Mouse (Mus musculus): ENCODE measurements around the gene Npsr1. TPM values are rescaled to one million over a fixed set of nuclear protein-coding genes. Genes with fewer than 3 reads are reported as not detected.

Npsr1 gene
- polyA plus RNA-seq, 1 experiment from 2014 or later: not detected

- DNase-seq: no peak
- ATAC-seq (ENCODE audit: insufficient read depth): no peak
- no peak for TF ChIP-seq CTCF (IDR thresholded peaks at IDR 0.05; ENCODE audit: low read depth)
Observed at GRCm38 (mm10) chr9:24283536-24283935, 185.7 kb downstream of the Npsr1 start.

GRCm38 (mm10) chr9:24284239-24285084, 186.7 kb downstream of the Npsr1 start:
- H3K27ac ChIP-seq (ENCODE audit: low read depth): no peak overlapping the region
- H3K36me3 ChIP-seq (ENCODE audit: insufficient read depth): no peaks in the 10 kb centered on the region
- 73% methylated on average over 5 of the region's 5 CpGs for WGBS
- H3K4me3 ChIP-seq (ENCODE audit: low read depth, low read length): no peak overlapping the region
- H3K4me1 ChIP-seq (ENCODE audit: insufficient read depth): no peaks in the 10 kb centered on the region
- no peak for DNase-seq
- TF ChIP-seq CTCF (IDR thresholded peaks at IDR 0.05; ENCODE audit: low read depth): no peak
- ATAC-seq (ENCODE audit: insufficient read depth): no peak
- H3K9me3 ChIP-seq (ENCODE audit: low read depth, low read length): no peaks in the 10 kb centered on the region
- no peaks in the 10 kb centered on the region for H3K27me3 ChIP-seq (ENCODE audit: insufficient read depth, low read length)
- H3K9ac ChIP-seq: no peak overlapping the region
- H3K4me2 ChIP-seq: no peak overlapping the region

More at GRCm38 (mm10) chr9:24283536-24283935, 185.7 kb downstream of the Npsr1 start:
- no peak overlapping the region for H3K4me3 ChIP-seq (ENCODE audit: low read depth, low read length)
- no peaks in the 10 kb centered on the region for H3K27me3 ChIP-seq (ENCODE audit: insufficient read depth, low read length)
- H3K9ac ChIP-seq: no peak overlapping the region
- H3K36me3 ChIP-seq (ENCODE audit: insufficient read depth): no peaks in the 10 kb centered on the region
- no peaks in the 10 kb centered on the region for H3K4me1 ChIP-seq (ENCODE audit: insufficient read depth)
- H3K27ac ChIP-seq (ENCODE audit: low read depth): no peak overlapping the region
- H3K4me2 ChIP-seq: no peak overlapping the region
- no peaks in the 10 kb centered on the region for H3K9me3 ChIP-seq (ENCODE audit: low read depth, low read length)

GRCm38 (mm10) chr9:24285419-24285818, 187.6 kb downstream of the Npsr1 start:
- no peaks in the 10 kb centered on the region for H3K9me3 ChIP-seq (ENCODE audit: low read depth, low read length)
- no peak for TF ChIP-seq CTCF (IDR thresholded peaks at IDR 0.05; ENCODE audit: low read depth)
- no peak overlapping the region for H3K27ac ChIP-seq (ENCODE audit: low read depth)
- DNase-seq (no peak), ATAC-seq (ENCODE audit: insufficient read depth) (no peak)
- H3K36me3 ChIP-seq (ENCODE audit: insufficient read depth): no peaks in the 10 kb centered on the region
- H3K4me1 ChIP-seq (ENCODE audit: insufficient read depth): no peaks in the 10 kb centered on the region
- H3K4me2 ChIP-seq: no peak overlapping the region
- H3K4me3 ChIP-seq (ENCODE audit: low read depth, low read length): no peak overlapping the region
- H3K27me3 ChIP-seq (ENCODE audit: insufficient read depth, low read length): no peaks in the 10 kb centered on the region
- 92% methylated on average over 5 of the region's 5 CpGs for WGBS
- H3K9ac ChIP-seq: no peak overlapping the region

GRCm38 (mm10) chr9:24291385-24291784, 193.6 kb downstream of the Npsr1 start:
- H3K36me3 ChIP-seq (ENCODE audit: insufficient read depth): no peaks in the 10 kb centered on the region
- H3K4me3 ChIP-seq (ENCODE audit: low read depth, low read length): no peak overlapping the region
- H3K9ac ChIP-seq: no peak overlapping the region
- H3K27me3 ChIP-seq (ENCODE audit: insufficient read depth, low read length): no peaks in the 10 kb centered on the region
- no peaks in the 10 kb centered on the region for H3K9me3 ChIP-seq (ENCODE audit: low read depth, low read length)
- WGBS: 24% methylated on average over 6 of the region's 6 CpGs
- DNase-seq (peak; percentile 76), ATAC-seq (ENCODE audit: insufficient read depth) (peak; percentile 62; the same call in 1 of the 2 replicates)
- no peak for TF ChIP-seq CTCF (IDR thresholded peaks at IDR 0.05; ENCODE audit: low read depth)
- H3K4me2 ChIP-seq: no peak overlapping the region
- no peaks in the 10 kb centered on the region for H3K4me1 ChIP-seq (ENCODE audit: insufficient read depth)
- no peak overlapping the region for H3K27ac ChIP-seq (ENCODE audit: low read depth)

GRCm38 (mm10) chr9:24293252-24293959, 195.6 kb downstream of the Npsr1 start:
- no peak overlapping the region for H3K9ac ChIP-seq
- H3K4me3 ChIP-seq (ENCODE audit: low read depth, low read length): no peak overlapping the region
- ATAC-seq (ENCODE audit: insufficient read depth) (no peak), DNase-seq (no peak)
- no peak overlapping the region for H3K27ac ChIP-seq (ENCODE audit: low read depth)
- no peaks in the 10 kb centered on the region for H3K36me3 ChIP-seq (ENCODE audit: insufficient read depth)
- no peak overlapping the region for H3K4me2 ChIP-seq
- H3K9me3 ChIP-seq (ENCODE audit: low read depth, low read length): no peaks in the 10 kb centered on the region
- WGBS: 66% methylated on average over 12 of the region's 12 CpGs
- no peaks in the 10 kb centered on the region for H3K27me3 ChIP-seq (ENCODE audit: insufficient read depth, low read length)
- no peaks in the 10 kb centered on the region for H3K4me1 ChIP-seq (ENCODE audit: insufficient read depth)
- TF ChIP-seq CTCF (IDR thresholded peaks at IDR 0.05; ENCODE audit: low read depth): no peak

GRCm38 (mm10) chr9:24302906-24303305, 205.1 kb downstream of the Npsr1 start:
- Histone ChIP-seq H3K9me3 (ENCODE audit: low read depth, low read length) (no peaks in the 10 kb centered on the region), H3K9ac (no peak overlapping the region), H3K4me1 (ENCODE audit: insufficient read depth) (no peaks in the 10 kb centered on the region), H3K4me2 (no peak overlapping the region), H3K36me3 (ENCODE audit: insufficient read depth) (no peaks in the 10 kb centered on the region), H3K27ac (ENCODE audit: low read depth) (no peak overlapping the region), H3K4me3 (ENCODE audit: low read depth, low read length) (no peak overlapping the region), H3K27me3 (ENCODE audit: insufficient read depth, low read length) (no peaks in the 10 kb centered on the region)
- DNase-seq (no peak), ATAC-seq (ENCODE audit: insufficient read depth) (no peak)
- TF ChIP-seq CTCF (IDR thresholded peaks at IDR 0.05; ENCODE audit: low read depth): no peak
- WGBS: 75% methylated on average over 6 of the region's 6 CpGs

GRCm38 (mm10) chr9:24306990-24307389, 209.2 kb downstream of the Npsr1 start:
- TF ChIP-seq CTCF (IDR thresholded peaks at IDR 0.05; ENCODE audit: low read depth): no peak
- no peak overlapping the region for H3K4me2 ChIP-seq
- H3K27ac ChIP-seq (ENCODE audit: low read depth): no peak overlapping the region
- H3K9me3 ChIP-seq (ENCODE audit: low read depth, low read length): no peaks in the 10 kb centered on the region
- WGBS: 45% methylated on average over 5 of the region's 5 CpGs
- ATAC-seq (ENCODE audit: insufficient read depth) (no peak), DNase-seq (no peak)
- no peak overlapping the region for H3K9ac ChIP-seq
- H3K4me1 ChIP-seq (ENCODE audit: insufficient read depth): no peaks in the 10 kb centered on the region
- no peaks in the 10 kb centered on the region for H3K36me3 ChIP-seq (ENCODE audit: insufficient read depth)
- no peaks in the 10 kb centered on the region for H3K27me3 ChIP-seq (ENCODE audit: insufficient read depth, low read length)
- H3K4me3 ChIP-seq (ENCODE audit: low read depth, low read length): no peak overlapping the region
